Mouse (Mus musculus) layer of hippocampus, adult 2 months (tissue): ENCODE results near the gene Fdx1. TPM values are rescaled to one million over a fixed set of nuclear protein-coding genes. Genes with fewer than 3 reads are reported as not detected.
A peak's percentile ranks its signal among the peaks of the same experiment; 100 is the strongest.

Experiments used
- DNase-seq, 2 experiments: peaks; one replicate each; pipeline ENCODE4 v3.0.0; 2022; ENCODE audit warnings: low spot score in 2 of 2
- H3K27ac ChIP-seq: fragments of 200-600 bp; 2 replicates; pipeline ENCODE4 v1.8.1; 2022
- H3K4me3 ChIP-seq: fragments of 200-600 bp; 2 replicates; pipeline ENCODE4 v1.8.1; 2022; ENCODE audit warnings: mild to moderate bottlenecking
- CTCF ChIP-seq: fragments of 200-600 bp; conservative IDR thresholded peaks from 2 replicates; pipeline ENCODE4 v1.8.1; 2022; ENCODE audit warnings: antibody characterized with exemption, mild to moderate bottlenecking, moderate library complexity
- total RNA-seq, 2 experiments: library from RNA; stranded (reverse); gene quantifications; 2 replicates each; pipeline ENCODE4 v1.2.3; 2021

Gene Fdx1
- total RNA-seq, 2 experiments from 2014 or later: 17.1 to 18.7 TPM

- no peak for TF ChIP-seq CTCF
- no peak for DNase-seq
- Histone ChIP-seq H3K4me3 (no peak overlapping the region), H3K27ac (no peak overlapping the region)
Measured at GRCm38 (mm10) chr9:51922756-51923155, 40.6 kb downstream of the Fdx1 start.

- no peak for TF ChIP-seq CTCF
Measured at GRCm38 (mm10) chr9:51915580-51915979, 47.8 kb downstream of the Fdx1 start.

GRCm38 (mm10) chr9:51914481-51915120, 48.8 kb downstream of the Fdx1 start:
- Histone ChIP-seq H3K27ac (no peak overlapping the region), H3K4me3 (no peak overlapping the region)
- no peak for DNase-seq
- TF ChIP-seq CTCF: no peak

More at GRCm38 (mm10) chr9:51915580-51915979, 47.8 kb downstream of the Fdx1 start:
- Histone ChIP-seq H3K4me3 (no peak overlapping the region), H3K27ac (no peak overlapping the region)
- DNase-seq: no peak

- DNase-seq: peak; percentile 62 to 76
- H3K4me3 ChIP-seq: no peak overlapping the region
- TF ChIP-seq CTCF: peak; percentile 96
- no peak overlapping the region for H3K27ac ChIP-seq
Measured at GRCm38 (mm10) chr9:51908838-51909237, 54.5 kb downstream of the Fdx1 start.

- DNase-seq: no peak
- H3K27ac ChIP-seq: no peak overlapping the region
- no peak overlapping the region for H3K4me3 ChIP-seq
- TF ChIP-seq CTCF: no peak
Measured at GRCm38 (mm10) chr9:51908255-51908654, 55.1 kb downstream of the Fdx1 start.

GRCm38 (mm10) chr9:51906938-51907337, 56.4 kb downstream of the Fdx1 start:
- H3K4me3 ChIP-seq: no peak overlapping the region
- TF ChIP-seq CTCF: no peak
- DNase-seq: no peak
- H3K27ac ChIP-seq: no peak overlapping the region

Other genes with a start within 250 kb of the Fdx1 start
- gene Arhgap20, start 198.2 kb downstream of the Fdx1 start, total RNA-seq: 10 to 100 TPM; 62.9 to 66.6 TPM
- gene Rdx, start 83.6 kb upstream of the Fdx1 start, total RNA-seq: 10 to 100 TPM; 49.9 to 51.2 TPM
- gene Zc3h12c, start 205.0 kb upstream of the Fdx1 start, total RNA-seq: 10 to 100 TPM; 11.5 to 11.8 TPM